Mouse (Mus musculus) neural tube, embryonic 15.5 days (tissue): Measurements from ENCODE around the gene Olfr902. TPM values are rescaled to one million over a fixed set of nuclear protein-coding genes. Genes with fewer than 3 reads are reported as not detected.
"Not testable (repeated sequence)": the region's sequence is repeated elsewhere in the genome, so short reads cannot be mapped to it uniquely, and the experiment has no call there.

Experiments used
- ATAC-seq: fragments of 200-750 bp; cut with Nextera tagmentation; 2 replicates; pipeline ENCODE4 v1.8.0; 2017; ENCODE audit warnings: mild to moderate bottlenecking, moderate TSS enrichment, moderate library complexity; ENCODE audit not compliant: low FRiP score
- H3K27ac ChIP-seq: fragments of 300-500 bp; sonication (generic); replicated peaks from 2 replicates; pipeline ENCODE4 v1.5.1; 2015; ENCODE audit warnings: mild to moderate bottlenecking, inconsistent platforms
- H3K27me3 ChIP-seq: fragments of 300-500 bp; sonication (generic); replicated peaks from 2 replicates; pipeline ENCODE4 v1.6.1; 2015; ENCODE audit warnings: inconsistent platforms
- H3K36me3 ChIP-seq: fragments of 300-500 bp; sonication (generic); 2 replicates; pipeline ENCODE4 v1.6.1; 2015; ENCODE audit warnings: inconsistent platforms
- H3K4me1 ChIP-seq: fragments of 300-500 bp; sonication (generic); 2 replicates; pipeline ENCODE4 v1.6.1; 2015; ENCODE audit warnings: inconsistent platforms
- H3K4me2 ChIP-seq: fragments of 300-500 bp; sonication (generic); 2 replicates; pipeline ENCODE4 v1.6.1; 2015; ENCODE audit warnings: inconsistent platforms, mild to moderate bottlenecking, moderate library complexity
- H3K4me3 ChIP-seq: fragments of 300-500 bp; sonication (generic); replicated peaks from 2 replicates; pipeline ENCODE4 v1.5.1; 2015; ENCODE audit warnings: mild to moderate bottlenecking, inconsistent platforms
- H3K9ac ChIP-seq: fragments of 300-500 bp; sonication (generic); replicated peaks from 2 replicates; pipeline ENCODE4 v1.6.1; 2015; ENCODE audit warnings: mild to moderate bottlenecking, inconsistent platforms
- H3K9me3 ChIP-seq: fragments of 300-500 bp; sonication (generic); replicated peaks from 2 replicates; pipeline ENCODE4 v1.6.1; 2016; ENCODE audit warnings: inconsistent platforms
- WGBS: fragments of 180-500 bp; shearing (Covaris S2); methylation state at CpG from one replicate; pipeline ENCODE4 v1.1.7; 2015; ENCODE audit warnings: mixed read lengths; 5-methylcytosine and 5-hydroxymethylcytosine counted together
- polyA plus RNA-seq: library from polyadenylated mRNA; unstranded; fragments of >200 nt; fragmentation: Nextera tagmentation; extraction: Ambion mirVana; gene quantifications from 2 replicates; pipeline ENCODE4 v1.2.1, GENCODE M21; 2015

Olfr902 gene
- not detected in 2 replicates for polyA plus RNA-seq

GRCm38 (mm10) chr9:38447352-38447751 lies at the start of gene Olfr902:
TSS of gene Olfr902 (plus strand) at chr9:38447652.
- no peaks in the 10 kb centered on the region for H3K36me3 ChIP-seq
- no peaks in the 10 kb centered on the region for H3K4me1 ChIP-seq
- no peaks in the 10 kb centered on the region for H3K27me3 ChIP-seq
- ATAC-seq = no peak
- WGBS = 91% methylated on average over 5 of the region's 5 CpGs
- H3K9ac ChIP-seq = no peak within 1 kb of the TSS
- no peak within 1 kb of the TSS for H3K4me3 ChIP-seq
- no peaks in the 10 kb centered on the region for H3K9me3 ChIP-seq
- no peak within 1 kb of the TSS for H3K27ac ChIP-seq
- no peak within 1 kb of the TSS for H3K4me2 ChIP-seq

DNA sequence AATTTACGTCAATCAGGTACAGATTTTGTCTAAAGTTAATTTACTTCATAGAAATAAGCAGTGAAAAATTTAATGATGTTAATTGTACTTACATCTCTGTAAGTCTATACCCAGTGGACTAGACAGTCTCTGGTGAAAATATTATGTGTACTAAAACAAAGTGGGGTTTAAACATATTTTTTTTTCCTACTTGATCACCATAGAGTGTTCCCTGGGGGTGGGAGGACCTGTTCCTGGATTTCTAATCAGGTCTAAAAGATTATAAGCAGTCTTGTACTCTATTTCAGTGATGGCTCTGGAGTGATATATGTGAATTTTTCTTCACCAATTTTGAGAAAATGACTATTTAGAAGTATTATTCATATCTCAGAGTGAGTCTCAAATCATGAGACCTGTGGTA lies 46.1 kb upstream of the Olfr902 start, which contains the start of gene Olfr147:
Gene Olfr147, plus strand, starts transcription at position 301 of the 400 bp plus-strand sequence.
- Histone ChIP-seq H3K4me3 (no peak within 1 kb of the TSS), H3K4me2 (no peak within 1 kb of the TSS), H3K4me1 (no peaks in the 10 kb centered on the region), H3K27me3 (no peaks in the 10 kb centered on the region), H3K27ac (no peak within 1 kb of the TSS), H3K9me3 (no peaks in the 10 kb centered on the region), H3K9ac (no peak within 1 kb of the TSS), H3K36me3 (no peaks in the 10 kb centered on the region)
- 81% methylated on average over 1 of the region's 1 CpGs for WGBS
- ATAC-seq = no peak

DNA sequence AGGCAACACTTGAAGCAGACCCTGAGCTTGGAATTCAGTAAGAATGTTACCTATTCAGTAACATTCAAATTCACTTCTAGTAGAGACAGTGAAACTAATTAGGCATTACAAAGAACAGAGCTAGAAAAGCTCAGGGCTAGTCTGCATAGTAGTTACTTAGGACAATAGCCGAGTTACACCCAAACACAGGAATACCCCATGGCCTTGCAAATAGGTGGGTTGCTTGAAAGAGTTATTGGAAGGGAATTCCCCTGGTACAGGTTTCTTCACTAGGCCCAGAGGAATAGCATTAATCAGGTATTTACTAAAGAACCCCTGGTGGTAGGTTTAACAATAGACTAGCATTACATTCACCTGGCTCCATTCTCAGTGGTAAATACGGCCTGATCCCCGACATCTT lies 40.0 kb upstream of the Olfr902 start:
- WGBS = 90% methylated on average over 3 of the region's 3 CpGs
- not testable (repeated sequence) for H3K4me3 ChIP-seq, H3K4me2 ChIP-seq, ATAC-seq, H3K27me3 ChIP-seq, H3K9ac ChIP-seq, H3K4me1 ChIP-seq, H3K9me3 ChIP-seq, H3K27ac ChIP-seq, H3K36me3 ChIP-seq

DNA sequence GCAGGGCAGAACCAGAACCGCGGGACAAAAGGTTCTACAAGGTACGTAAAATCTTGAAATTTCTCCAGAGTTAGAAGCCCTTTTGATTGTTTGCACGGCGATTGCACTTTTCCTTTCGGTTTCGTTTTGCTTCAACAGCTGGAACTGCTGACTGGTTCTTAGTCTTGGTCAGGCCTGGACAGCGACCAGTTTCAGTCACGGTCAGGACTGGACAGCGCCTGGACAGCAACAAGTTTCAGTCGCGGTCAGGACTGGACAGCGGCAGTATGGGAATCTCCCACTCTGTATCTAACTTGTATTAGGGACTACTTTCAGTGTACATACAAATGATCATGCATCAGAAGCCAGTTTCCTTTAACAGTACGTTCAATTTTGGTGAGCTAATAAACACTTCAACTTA lies 34.0 kb upstream of the Olfr902 start:
- H3K4me3 ChIP-seq, ATAC-seq, H3K4me2 ChIP-seq, H3K27ac ChIP-seq, H3K9me3 ChIP-seq, H3K27me3 ChIP-seq, H3K36me3 ChIP-seq, H3K4me1 ChIP-seq, H3K9ac ChIP-seq: not testable (repeated sequence)
- WGBS = 95% methylated on average over 14 of the region's 14 CpGs

DNA sequence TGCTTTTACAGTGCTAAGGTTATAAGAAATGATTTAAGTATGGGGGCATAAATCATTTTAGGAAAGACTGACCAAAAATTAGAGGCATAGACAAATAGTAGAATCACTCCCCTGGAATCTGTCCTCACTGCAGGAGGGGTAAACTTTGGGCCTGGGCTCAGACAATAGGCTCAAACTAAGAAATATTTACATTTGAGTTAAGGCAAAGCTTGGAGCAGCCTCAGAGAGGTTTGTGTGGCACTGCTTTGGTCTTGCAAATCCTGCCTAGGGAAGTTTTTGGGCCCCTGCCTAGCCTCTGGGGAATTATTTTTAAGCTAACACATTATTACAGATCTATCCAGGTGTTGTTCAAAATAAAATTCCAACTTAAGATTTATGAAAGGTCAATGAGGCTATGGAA lies 23.7 kb upstream of the Olfr902 start:
- H3K9ac ChIP-seq = no peak overlapping the region
- H3K36me3 ChIP-seq = no peaks in the 10 kb centered on the region

GRCm38 (mm10) chr9:38427026-38427425 lies 20.4 kb upstream of the Olfr902 start:
- Histone ChIP-seq H3K4me1 (no peaks in the 10 kb centered on the region), H3K4me3 (no peak overlapping the region), H3K9ac (no peak overlapping the region), H3K36me3 (no peaks in the 10 kb centered on the region), H3K4me2 (no peak overlapping the region), H3K27me3 (no peaks in the 10 kb centered on the region), H3K9me3 (no peaks in the 10 kb centered on the region), H3K27ac (no peak overlapping the region)
- WGBS = 51% methylated on average over 1 of the region's 1 CpGs
- no peak for ATAC-seq

More for the DNA sequence above, 23.7 kb upstream of the Olfr902 start:
- Histone ChIP-seq H3K4me3 (no peak overlapping the region), H3K9me3 (no peaks in the 10 kb centered on the region), H3K4me1 (no peaks in the 10 kb centered on the region), H3K4me2 (no peak overlapping the region), H3K27me3 (no peaks in the 10 kb centered on the region), H3K27ac (no peak overlapping the region)
- no peak for ATAC-seq

- no peak for ATAC-seq
- Histone ChIP-seq H3K27me3 (no peaks in the 10 kb centered on the region), H3K9me3 (no peaks in the 10 kb centered on the region), H3K9ac (no peak within 1 kb of the TSS), H3K4me2 (no peak within 1 kb of the TSS), H3K4me3 (no peak within 1 kb of the TSS), H3K36me3 (no peaks in the 10 kb centered on the region), H3K4me1 (no peaks in the 10 kb centered on the region), H3K27ac (no peak within 1 kb of the TSS)
- WGBS = 79% methylated on average over 1 of the region's 1 CpGs
Observed at GRCm38 (mm10) chr9:38429155-38429554, 18.3 kb upstream of the Olfr902 start, which contains the start of gene Olfr901. TSS of gene Olfr901 (plus strand) at chr9:38429455.

DNA sequence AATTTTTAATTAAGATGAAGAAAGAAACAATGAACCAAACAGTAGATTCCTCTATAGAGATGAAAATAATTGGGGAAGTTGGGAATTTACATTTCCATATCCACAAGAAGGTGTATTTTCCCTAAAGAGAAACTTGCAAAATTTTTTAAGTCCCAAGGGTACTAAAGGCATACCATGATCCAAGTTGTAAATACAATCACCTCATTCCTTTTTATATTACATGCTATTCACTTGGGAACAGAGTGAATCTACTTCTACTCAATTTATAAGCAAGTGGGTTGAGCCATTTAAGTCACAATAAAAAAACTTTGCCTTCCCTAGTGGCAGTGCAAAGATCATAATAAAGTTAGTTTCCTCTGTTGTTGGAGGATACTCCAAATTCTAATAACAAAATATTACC lies 15.4 kb downstream of the Olfr902 start, which contains the start of gene Olfr904:
Gene Olfr904, plus strand, starts transcription at position 301 of the 400 bp plus-strand sequence.
- Histone ChIP-seq H3K9me3 (no peaks in the 10 kb centered on the region), H3K4me1 (no peaks in the 10 kb centered on the region), H3K27ac (no peak within 1 kb of the TSS), H3K4me3 (no peak within 1 kb of the TSS), H3K27me3 (no peaks in the 10 kb centered on the region), H3K9ac (no peak within 1 kb of the TSS), H3K36me3 (no peaks in the 10 kb centered on the region), H3K4me2 (no peak within 1 kb of the TSS)
- ATAC-seq = no peak

GRCm38 (mm10) chr9:38470807-38471206 lies 23.4 kb downstream of the Olfr902 start, which contains the start of gene Olfr905:
TSS of gene Olfr905 (plus strand) at chr9:38471107.
- H3K4me2 ChIP-seq = no peak within 1 kb of the TSS
- no peaks in the 10 kb centered on the region for H3K9me3 ChIP-seq
- no peak within 1 kb of the TSS for H3K27ac ChIP-seq
- H3K4me3 ChIP-seq = no peak within 1 kb of the TSS
- ATAC-seq = no peak
- H3K9ac ChIP-seq = no peak within 1 kb of the TSS
- H3K4me1 ChIP-seq = no peaks in the 10 kb centered on the region
- H3K27me3 ChIP-seq = no peaks in the 10 kb centered on the region
- H3K36me3 ChIP-seq = no peaks in the 10 kb centered on the region

GRCm38 (mm10) chr9:38486785-38487184 lies 39.3 kb downstream of the Olfr902 start, which contains the start of gene Olfr906:
TSS of gene Olfr906 (plus strand) at chr9:38487085.
- H3K9ac ChIP-seq = no peak within 1 kb of the TSS
- ATAC-seq = no peak
- H3K27me3 ChIP-seq = no peaks in the 10 kb centered on the region
- H3K36me3 ChIP-seq = no peaks in the 10 kb centered on the region
- 87% methylated on average over 3 of the region's 3 CpGs for WGBS
- H3K27ac ChIP-seq = no peak within 1 kb of the TSS
- no peaks in the 10 kb centered on the region for H3K4me1 ChIP-seq
- no peak within 1 kb of the TSS for H3K4me2 ChIP-seq
- no peak within 1 kb of the TSS for H3K4me3 ChIP-seq
- no peaks in the 10 kb centered on the region for H3K9me3 ChIP-seq

- no peaks in the 10 kb centered on the region for H3K27me3 ChIP-seq
- no peak within 1 kb of the TSS for H3K4me2 ChIP-seq
- no peak within 1 kb of the TSS for H3K9ac ChIP-seq
- no peaks in the 10 kb centered on the region for H3K36me3 ChIP-seq
- no peaks in the 10 kb centered on the region for H3K4me1 ChIP-seq
- no peaks in the 10 kb centered on the region for H3K9me3 ChIP-seq
- H3K4me3 ChIP-seq = no peak within 1 kb of the TSS
- no peak within 1 kb of the TSS for H3K27ac ChIP-seq
- ATAC-seq = no peak
- WGBS = 88% methylated on average over 2 of the region's 2 CpGs
Observed at GRCm38 (mm10) chr9:38495501-38495900, 48.0 kb downstream of the Olfr902 start, which contains the start of gene Olfr907. TSS of gene Olfr907 (plus strand) at chr9:38495801.
